Mouse (Mus musculus) embryonic facial prominence, embryonic 10.5 days (tissue): ENCODE results near the gene 1700010B08Rik. TPM values are rescaled to one million over a fixed set of nuclear protein-coding genes. Genes with fewer than 3 reads are reported as not detected.
A peak's percentile ranks its signal among the peaks of the same experiment; 100 is the strongest.

Experiments used
- DNase-seq: peaks from one replicate; pipeline ENCODE4 v3.0.0-alpha.2; 2017; ENCODE audit warnings: low spot score
- H3K27ac ChIP-seq: fragments of 300-500 bp; sonication (generic); replicated peaks from 2 replicates; pipeline ENCODE4 v1.5.1; 2016; ENCODE audit warnings: mild to moderate bottlenecking
- H3K27me3 ChIP-seq: fragments of 300-500 bp; sonication (generic); replicated peaks from 2 replicates; pipeline ENCODE4 v1.6.1; 2016; ENCODE audit warnings: low read depth, mild to moderate bottlenecking; ENCODE audit not compliant: poor library complexity, severe bottlenecking
- H3K36me3 ChIP-seq: fragments of 300-500 bp; sonication (generic); replicated peaks from 2 replicates; pipeline ENCODE4 v1.6.1; 2016; ENCODE audit warnings: mild to moderate bottlenecking, moderate library complexity
- H3K4me1 ChIP-seq: fragments of 300-500 bp; sonication (generic); 2 replicates; pipeline ENCODE4 v1.6.1; 2016
- H3K4me3 ChIP-seq: fragments of 300-500 bp; sonication (generic); 2 replicates; pipeline ENCODE4 v1.5.1; 2016; ENCODE audit warnings: mild to moderate bottlenecking, moderate library complexity
- H3K9me3 ChIP-seq: fragments of 300-500 bp; sonication (generic); 2 replicates; pipeline ENCODE4 v1.6.1; 2016; ENCODE audit warnings: mild to moderate bottlenecking
- WGBS: fragments of 180-500 bp; shearing (Covaris S2); methylation state at CpG from one replicate; pipeline ENCODE4 v1.1.7; 2016; 5-methylcytosine and 5-hydroxymethylcytosine counted together
- polyA plus RNA-seq: library from polyadenylated mRNA; unstranded; fragments of >200 nt; fragmentation: Nextera tagmentation; extraction: Ambion mirVana; gene quantifications from 2 replicates; pipeline ENCODE4 v1.2.1, GENCODE M21; 2016

The 1700010B08Rik gene
- polyA plus RNA-seq, 1 experiment from 2014 or later: not detected

- WGBS: 71% methylated on average over 15 of the region's 15 CpGs
- Histone ChIP-seq H3K27me3 (no peaks in the 10 kb centered on the region), H3K36me3 (no peaks in the 10 kb centered on the region), H3K27ac (no peak overlapping the region), H3K9me3 (no peaks in the 10 kb centered on the region), H3K4me3 (no peak overlapping the region), H3K4me1 (peaks cover 22% of the 10 kb centered on the region)
- no peak for DNase-seq
Measured at GRCm38 (mm10) chr2:173724940-173725807, 6.0 kb downstream of the 1700010B08Rik start.

GRCm38 (mm10) chr2:173725819-173726218 is 6.6 kb downstream of the 1700010B08Rik start:
- Histone ChIP-seq H3K36me3 (no peaks in the 10 kb centered on the region), H3K4me1 (peaks cover 28% of the 10 kb centered on the region), H3K4me3 (no peak overlapping the region), H3K27me3 (no peaks in the 10 kb centered on the region), H3K27ac (no peak overlapping the region), H3K9me3 (no peaks in the 10 kb centered on the region)
- 87% methylated on average over 4 of the region's 4 CpGs for WGBS
- DNase-seq: no peak

DNA sequence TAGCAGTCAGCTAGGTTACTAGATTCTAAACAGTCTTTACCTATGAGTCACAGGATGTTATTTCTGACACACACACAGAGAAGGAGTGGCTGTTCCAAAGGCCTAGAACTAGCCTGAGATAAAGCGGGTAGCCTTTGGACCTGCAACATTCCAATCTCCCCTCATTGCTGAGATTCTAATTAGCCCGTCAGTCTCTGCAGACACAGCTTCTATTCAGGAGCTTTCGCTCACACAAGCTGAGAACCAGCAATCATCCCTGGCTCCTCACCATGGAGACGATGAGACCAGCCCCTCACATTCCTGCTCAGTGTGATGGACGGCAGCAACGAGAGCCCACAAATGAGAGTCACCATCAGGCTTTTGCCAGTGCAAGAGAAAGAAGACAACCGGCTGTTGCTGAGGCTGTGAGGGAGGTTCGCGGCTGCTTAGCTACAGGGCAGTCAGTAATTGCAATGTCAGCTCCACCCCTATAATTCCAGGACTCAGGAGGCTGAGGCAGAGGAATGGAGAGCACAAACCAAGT is 11.3 kb downstream of the 1700010B08Rik start:
- Histone ChIP-seq H3K27ac (peak overlapping the region; percentile 67), H3K4me1 (peaks cover 26% of the 10 kb centered on the region), H3K27me3 (no peaks in the 10 kb centered on the region), H3K36me3 (no peaks in the 10 kb centered on the region), H3K9me3 (no peaks in the 10 kb centered on the region), H3K4me3 (peak overlapping the region; percentile 31; the same call in 1 of the 2 replicates)
- WGBS: 6% methylated on average over 9 of the region's 9 CpGs
- peak; percentile 66 for DNase-seq

- Histone ChIP-seq H3K36me3 (peaks cover 10% of the 10 kb centered on the region), H3K4me3 (no peak overlapping the region), H3K4me1 (peaks cover 44% of the 10 kb centered on the region), H3K9me3 (no peaks in the 10 kb centered on the region), H3K27ac (no peak overlapping the region), H3K27me3 (no peaks in the 10 kb centered on the region)
- 52% methylated on average over 2 of the region's 2 CpGs for WGBS
- no peak for DNase-seq
Measured at GRCm38 (mm10) chr2:173734426-173734825, 15.2 kb downstream of the 1700010B08Rik start.

DNA sequence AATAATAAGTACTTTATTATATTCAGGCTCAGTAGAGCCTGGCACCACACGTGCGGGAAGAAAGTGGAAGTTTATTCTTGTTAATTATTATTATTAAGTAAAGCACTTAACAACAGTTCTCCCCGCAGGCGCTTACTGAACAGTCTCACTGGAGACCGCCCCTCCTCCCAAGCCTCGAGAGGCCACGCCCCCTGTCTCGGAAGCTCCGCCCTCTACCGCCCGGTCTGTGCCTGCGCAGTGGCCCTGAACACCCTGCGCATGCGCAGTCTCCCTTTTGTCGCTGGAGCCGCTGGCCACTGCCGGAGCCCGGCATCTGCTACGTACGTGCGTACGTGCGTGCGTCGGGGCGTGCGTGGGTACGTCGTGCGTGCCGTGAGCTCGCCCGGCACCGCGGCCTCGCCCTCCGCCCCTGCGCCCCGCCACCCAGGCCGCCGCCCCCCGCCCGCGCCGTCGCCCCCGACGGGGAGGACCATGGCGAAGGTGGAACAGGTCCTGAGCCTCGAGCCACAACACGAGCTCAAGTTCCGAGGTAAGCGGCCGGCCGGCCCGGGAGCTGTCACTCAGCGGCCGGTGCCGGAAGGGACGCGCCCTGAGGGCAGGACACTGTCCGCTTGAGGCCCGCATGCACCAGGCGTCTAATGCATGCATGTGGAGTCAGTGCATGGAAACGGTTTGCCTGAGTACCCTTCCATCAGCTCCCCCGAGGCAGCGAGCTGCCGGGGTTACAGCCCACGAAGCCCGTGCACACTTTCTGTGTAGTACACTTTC is 18.2 kb downstream of the 1700010B08Rik start, which contains the start of gene Vapb:
TSS of gene Vapb (plus strand) at position 290 of the 768 bp plus-strand sequence.
- Histone ChIP-seq H3K9me3 (no peaks in the 10 kb centered on the region), H3K27ac (peak within 1 kb of the TSS; percentile 93), H3K27me3 (no peaks in the 10 kb centered on the region), H3K4me1 (peaks cover 24% of the 10 kb centered on the region), H3K4me3 (peak within 1 kb of the TSS; percentile 85), H3K36me3 (peaks cover 21% of the 10 kb centered on the region)
- DNase-seq: peak; percentile 100
- 1% methylated on average over 70 of the region's 70 CpGs for WGBS

GRCm38 (mm10) chr2:173738232-173738631 is 19.0 kb downstream of the 1700010B08Rik start:
- Histone ChIP-seq H3K4me1 (peaks cover 24% of the 10 kb centered on the region), H3K4me3 (peak overlapping the region; percentile 85), H3K27ac (peak overlapping the region; percentile 93; the same call in 1 of the 2 replicates), H3K27me3 (no peaks in the 10 kb centered on the region), H3K36me3 (peaks cover 21% of the 10 kb centered on the region), H3K9me3 (no peaks in the 10 kb centered on the region)
- no peak for DNase-seq
- 89% methylated on average over 9 of the region's 9 CpGs for WGBS

DNA sequence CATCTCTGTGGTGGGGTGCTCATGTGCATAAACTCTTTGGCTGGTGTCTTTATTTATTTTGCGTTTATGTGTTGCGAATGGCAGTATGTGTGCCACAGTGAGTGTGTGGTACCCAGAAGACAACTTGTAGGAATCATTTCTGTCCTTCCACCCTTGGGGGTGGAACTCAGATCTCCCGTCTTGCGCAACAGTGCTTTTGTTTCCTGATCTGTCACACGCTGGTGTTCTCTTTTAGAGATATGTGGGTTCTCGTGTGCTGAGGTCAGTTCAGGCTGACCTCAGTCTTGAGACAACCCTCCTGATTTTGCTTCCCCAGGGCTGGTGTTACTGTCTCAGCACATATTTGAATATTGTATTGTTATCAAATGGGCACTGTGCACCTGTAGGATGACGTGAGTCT is 19.9 kb downstream of the 1700010B08Rik start:
- WGBS: 93% methylated on average over 7 of the region's 7 CpGs
- Histone ChIP-seq H3K9me3 (no peaks in the 10 kb centered on the region), H3K27ac (no peak overlapping the region), H3K36me3 (peaks cover 21% of the 10 kb centered on the region), H3K4me1 (peaks cover 23% of the 10 kb centered on the region), H3K27me3 (no peaks in the 10 kb centered on the region), H3K4me3 (peak overlapping the region; percentile 85; the same call in 1 of the 2 replicates)
- DNase-seq: no peak

- no peak for DNase-seq
- Histone ChIP-seq H3K27me3 (no peaks in the 10 kb centered on the region), H3K4me3 (no peak overlapping the region), H3K27ac (no peak overlapping the region), H3K4me1 (peaks cover 18% of the 10 kb centered on the region), H3K9me3 (0 out of 2 replicates have a peak, but pooled peaks cover 2% of the 10 kb centered on the region), H3K36me3 (peaks cover 36% of the 10 kb centered on the region)
- 92% methylated on average over 13 of the region's 13 CpGs for WGBS
Measured at GRCm38 (mm10) chr2:173742090-173742489, 22.9 kb downstream of the 1700010B08Rik start.

- DNase-seq: no peak
- Histone ChIP-seq H3K27me3 (no peaks in the 10 kb centered on the region), H3K36me3 (peaks cover 37% of the 10 kb centered on the region), H3K4me3 (no peak overlapping the region), H3K4me1 (peaks cover 16% of the 10 kb centered on the region), H3K27ac (no peak overlapping the region), H3K9me3 (0 out of 2 replicates have a peak, but pooled peaks cover 2% of the 10 kb centered on the region)
- WGBS: 86% methylated on average over 9 of the region's 9 CpGs
Measured at GRCm38 (mm10) chr2:173742744-173743143, 23.5 kb downstream of the 1700010B08Rik start.

DNA sequence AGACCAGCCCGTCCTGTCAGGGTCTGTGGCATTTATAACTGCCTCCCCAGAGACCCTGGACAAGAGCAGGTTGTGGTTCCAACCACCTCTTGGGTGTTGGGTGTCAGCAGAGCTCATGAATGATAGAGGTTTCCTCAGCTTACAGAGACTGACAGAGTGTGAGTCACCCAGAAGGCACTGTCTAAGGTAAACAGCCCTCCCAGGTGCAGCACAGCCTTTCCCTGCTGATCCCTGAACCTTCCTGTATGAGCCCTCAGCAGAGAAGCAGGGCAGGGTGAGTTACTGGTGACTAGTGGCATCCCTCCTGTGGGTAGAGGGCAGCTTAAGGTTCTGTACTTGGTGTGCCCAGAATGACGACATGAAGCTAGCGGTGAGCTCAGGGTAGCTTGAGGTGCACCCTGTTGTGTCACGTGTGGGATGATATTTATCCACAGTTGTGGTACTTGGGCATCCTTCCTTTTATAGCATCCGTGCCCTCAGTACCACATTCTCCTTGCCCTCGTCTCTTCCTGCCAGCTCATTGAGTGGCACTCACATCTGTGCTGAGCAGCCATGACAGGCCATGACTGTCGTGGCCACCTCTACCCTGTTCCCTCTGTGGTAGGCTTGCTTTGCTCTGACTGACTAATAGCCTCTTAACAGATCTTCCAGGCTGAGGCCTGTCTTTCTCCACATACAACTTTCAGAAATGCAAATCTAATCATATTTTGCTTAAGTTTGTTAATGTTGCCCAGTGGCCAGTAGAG is 25.0 kb downstream of the 1700010B08Rik start:
- 91% methylated on average over 7 of the region's 7 CpGs for WGBS
- H3K27me3 ChIP-seq: no peaks in the 10 kb centered on the region

DNA sequence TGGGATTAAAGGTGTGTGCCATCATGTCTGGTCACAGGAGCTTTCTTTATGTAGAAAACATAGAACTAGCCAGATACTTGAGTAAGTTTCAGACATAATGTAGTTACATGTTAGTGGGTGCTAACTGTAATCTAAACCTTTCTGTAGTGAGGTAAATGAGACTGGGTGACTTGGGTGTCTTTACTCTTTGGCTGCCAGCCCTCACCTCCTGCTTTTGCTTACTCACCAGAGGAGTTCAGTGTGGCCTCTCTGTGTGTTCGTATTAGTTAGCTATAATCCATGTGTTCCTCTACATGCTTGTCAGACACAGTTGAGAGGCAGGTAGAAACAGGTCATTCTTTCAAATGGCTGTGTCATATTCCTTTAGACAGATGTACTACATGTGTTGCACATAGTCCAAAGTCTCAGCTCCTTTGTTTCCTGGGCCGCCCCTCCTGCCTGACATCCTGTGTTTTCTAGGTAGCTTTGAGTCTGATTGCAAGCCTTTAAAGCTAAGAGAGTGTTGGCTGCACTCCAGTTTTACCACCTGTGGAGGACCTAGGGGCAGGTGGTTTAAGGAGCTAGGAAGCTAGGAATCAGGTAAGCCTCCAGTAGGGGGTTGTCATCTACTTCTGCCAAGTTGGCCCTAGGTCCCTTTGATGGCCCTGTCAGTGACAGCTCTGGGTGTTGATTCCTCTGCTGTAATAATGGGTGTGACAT is 29.9 kb downstream of the 1700010B08Rik start:
- Histone ChIP-seq H3K36me3 (peaks cover 19% of the 10 kb centered on the region), H3K4me1 (no peaks in the 10 kb centered on the region), H3K27me3 (no peaks in the 10 kb centered on the region), H3K27ac (no peak overlapping the region), H3K4me3 (no peak overlapping the region), H3K9me3 (0 out of 2 replicates have a peak, but pooled peaks cover 2% of the 10 kb centered on the region)
- no peak for DNase-seq
- 92% methylated on average over 2 of the region's 2 CpGs for WGBS

More for the DNA sequence above, 25.0 kb downstream of the 1700010B08Rik start:
- Histone ChIP-seq H3K9me3 (0 out of 2 replicates have a peak, but pooled peaks cover 2% of the 10 kb centered on the region), H3K27ac (no peak overlapping the region), H3K4me1 (0 out of 2 replicates have a peak, but pooled peaks cover 2% of the 10 kb centered on the region), H3K36me3 (peaks cover 28% of the 10 kb centered on the region), H3K4me3 (no peak overlapping the region)
- DNase-seq: no peak
